Mouse (Mus musculus) lung, adult 2 months (tissue): ENCODE data around the gene Mesd.

Source experiments
- CTCF ChIP-seq: fragments of 200-500 bp; IDR thresholded peaks from 2 replicates; pipeline ENCODE4 v1.5.1; 2011; ENCODE audit warnings: mild to moderate bottlenecking, low read length, control low read depth; ENCODE audit not compliant: insufficient read depth
- POLR2A ChIP-seq: fragments of 200-500 bp; IDR thresholded peaks from 2 replicates; pipeline ENCODE4 v1.6.1; 2011; ENCODE audit warnings: low read depth, mild to moderate bottlenecking, control low read depth, low read length, borderline replicate concordance; ENCODE audit errors: extremely low read depth

DNA sequence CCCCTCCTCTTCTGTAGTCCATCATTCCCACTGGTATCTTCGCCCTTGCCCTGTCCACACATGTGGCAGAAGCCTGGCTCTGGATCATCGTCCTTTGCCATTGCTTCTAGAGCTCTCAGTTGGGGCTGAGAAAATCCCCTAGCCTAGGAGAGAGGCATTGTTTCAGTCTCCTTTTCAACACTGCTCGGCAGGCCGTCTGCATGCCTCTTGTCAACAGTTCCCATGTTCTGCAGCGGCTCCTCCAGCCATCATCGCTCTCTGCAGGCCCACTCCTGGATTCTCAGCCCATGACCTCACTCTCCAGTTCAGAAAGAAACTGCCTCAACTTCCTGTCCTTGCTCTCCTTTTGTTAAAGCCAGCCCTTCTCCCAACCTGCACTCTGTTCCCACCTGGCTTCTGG lies 65.4 kb downstream of the Mesd start:
- TF ChIP-seq POLR2A (no peak), CTCF (no peak)
